Mouse (Mus musculus) adrenal gland, adult 2 months (tissue): ENCODE data around the gene Slco4a1. TPM values are rescaled to one million over a fixed set of nuclear protein-coding genes. Genes with fewer than 3 reads are reported as not detected.
A peak's percentile ranks its signal among the peaks of the same experiment; 100 is the strongest.

Source experiments
- DNase-seq: peaks from one replicate; pipeline ENCODE4 v3.0.0; 2021
- long read RNA-seq: library from polyadenylated mRNA; stranded (forward); transcript quantifications from one replicate; pipeline ENCODE4 v2.0.0, GENCODE M21; 2021
- polyA plus RNA-seq: library from polyadenylated mRNA; depleted of rRNA; stranded (reverse); fragments of >200 nt; gene quantifications from 2 replicates; pipeline ENCODE4 v1.2.3, GENCODE M21; 2012; rRNA removed
- total RNA-seq, 2 experiments: library from RNA; stranded (reverse); gene quantifications; 2 replicates each; pipeline ENCODE4 v1.2.3; 2021

The Slco4a1 gene
- total RNA-seq (1 to 10 TPM; 2.7 to 3.0 TPM), polyA plus RNA-seq (0.74 and 0.83 TPM in 2 replicates)
- long read RNA-seq, partial matches to known transcripts = 0 of 4 reads
- long read RNA-seq, other reads (novel, unspliced or antisense) = 0 of 4 reads

- DNase-seq = peak; percentile 95
Observed at GRCm38 (mm10) chr2:180455723-180456698, at the start of gene Slco4a1. Gene Slco4a1 (plus strand): TSS chr2:180456245.

- DNase-seq = no peak
Observed at GRCm38 (mm10) chr2:180408410-180408809, 47.6 kb upstream of the Slco4a1 start.

DNA sequence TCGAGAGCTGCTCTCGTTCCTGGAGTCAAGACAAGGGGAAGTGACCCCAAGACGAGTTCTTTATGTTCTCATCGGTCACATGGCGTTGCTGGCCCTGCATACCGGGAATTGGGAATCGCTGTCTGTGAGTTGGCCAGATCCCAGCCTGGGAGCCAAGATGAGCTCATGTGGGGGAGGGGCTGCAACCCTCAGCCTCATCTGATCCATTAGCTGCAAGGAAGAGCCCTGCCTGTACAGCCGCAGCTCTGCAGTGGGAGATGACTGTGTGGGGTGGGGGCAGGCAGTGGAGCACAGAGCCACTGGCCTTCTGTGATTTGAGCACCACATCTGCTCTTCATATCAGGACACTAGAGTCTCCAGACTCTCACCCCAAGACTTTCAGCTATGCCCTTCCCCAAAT is 45.6 kb upstream of the Slco4a1 start:
- no peak for DNase-seq

GRCm38 (mm10) chr2:180411013-180411412 is 45.0 kb upstream of the Slco4a1 start:
- no peak for DNase-seq

GRCm38 (mm10) chr2:180415627-180416026 is 40.4 kb upstream of the Slco4a1 start:
- no peak for DNase-seq

DNA sequence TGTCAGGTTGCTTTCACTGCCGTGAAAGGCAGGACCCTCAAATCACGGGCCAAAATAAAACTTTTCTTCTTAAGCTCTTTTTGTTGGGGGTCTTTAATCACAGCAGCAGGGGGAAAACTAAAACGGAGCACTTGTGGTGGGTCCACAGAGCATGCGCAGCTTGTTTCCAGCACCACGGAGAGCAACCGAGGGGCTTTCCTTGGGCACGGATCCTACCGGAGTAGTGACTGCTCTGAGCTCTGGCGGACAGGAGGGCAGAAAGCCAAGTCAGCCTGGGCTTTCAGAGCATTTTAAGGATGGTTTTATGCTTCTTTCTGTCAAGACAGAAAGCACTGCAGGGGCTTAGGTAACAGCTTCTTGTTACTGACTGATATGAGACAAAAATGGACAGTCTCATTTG is 38.3 kb upstream of the Slco4a1 start:
- DNase-seq = no peak

DNA sequence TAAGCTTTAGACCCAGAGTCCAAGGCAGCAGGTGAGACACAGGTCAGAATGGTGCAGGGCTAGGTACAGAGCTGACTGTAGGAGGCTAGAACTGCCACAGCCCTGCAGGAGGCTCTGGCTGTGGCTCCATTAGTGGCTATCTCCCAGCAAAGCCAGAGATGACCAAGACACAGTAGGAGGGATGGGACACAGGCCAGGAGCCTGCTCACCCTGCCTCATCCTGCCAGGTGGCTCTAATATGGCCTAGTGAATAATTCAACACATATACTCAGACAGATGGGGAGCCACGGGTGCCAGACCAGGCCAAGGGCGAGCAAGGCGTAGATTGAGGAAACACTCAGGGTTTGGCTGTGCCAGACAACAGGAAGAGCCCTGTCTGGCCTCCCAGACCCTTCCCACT is 35.4 kb upstream of the Slco4a1 start:
- no peak for DNase-seq

DNA sequence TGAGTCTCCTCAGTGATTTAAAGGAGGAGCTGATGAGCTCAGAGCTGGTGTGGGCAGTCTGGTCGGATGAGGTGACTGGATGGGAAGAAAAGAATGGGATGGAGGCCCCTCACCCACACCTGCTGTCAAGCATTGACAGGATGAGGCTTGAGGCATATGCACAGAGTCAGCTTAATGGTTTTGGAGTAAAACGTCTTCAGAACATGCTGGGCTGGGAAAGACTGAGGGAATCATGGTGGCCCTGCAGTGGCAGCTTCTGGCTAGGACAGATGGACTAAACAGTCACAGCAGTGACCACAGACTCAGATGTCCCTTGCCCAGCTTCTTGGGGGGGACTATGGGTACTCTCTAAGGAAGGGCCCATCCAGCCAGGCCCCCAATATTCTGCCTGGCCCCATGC is 30.9 kb upstream of the Slco4a1 start:
- no peak for DNase-seq

- DNase-seq = peak; percentile 24
Observed at GRCm38 (mm10) chr2:180427073-180427472, 29.0 kb upstream of the Slco4a1 start.

DNA sequence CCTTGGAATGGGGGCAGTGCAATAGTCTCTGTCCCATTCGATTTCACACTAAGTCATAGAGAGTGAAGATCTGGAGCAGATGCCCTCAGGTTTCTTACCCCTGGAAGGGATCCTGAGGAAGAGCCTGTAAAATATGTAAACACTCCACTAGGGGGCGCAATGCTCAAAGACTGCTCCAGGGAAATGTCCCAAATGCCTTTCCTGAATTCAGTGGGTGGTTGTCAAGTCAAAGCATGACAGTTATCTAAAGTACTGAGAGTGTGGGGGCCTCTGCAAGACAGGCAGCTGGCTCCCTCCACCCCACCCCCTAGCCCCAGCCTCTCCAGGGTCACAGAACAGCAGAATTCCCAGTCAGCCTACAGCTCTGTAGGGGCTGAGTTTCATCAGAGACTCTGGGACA is 27.7 kb upstream of the Slco4a1 start:
- no peak for DNase-seq

DNA sequence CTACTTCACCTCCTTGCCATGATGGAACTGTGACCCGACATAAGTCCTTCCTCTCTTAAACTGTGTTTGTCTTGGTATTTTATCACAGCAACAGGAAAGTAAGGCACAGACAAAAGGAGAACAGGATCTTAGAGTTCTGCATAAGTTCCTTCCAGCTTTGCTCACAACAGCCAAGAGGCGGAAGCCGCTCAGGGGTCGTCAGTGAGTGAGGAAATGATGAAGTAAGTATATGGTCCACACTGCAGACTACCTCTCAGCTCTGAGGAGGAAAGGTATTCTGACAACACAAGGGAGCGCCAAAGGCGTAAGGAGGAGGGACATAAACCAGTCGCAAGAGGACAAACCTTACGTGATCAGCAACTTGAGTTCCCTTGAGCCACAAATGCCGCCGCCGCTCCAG is 25.4 kb upstream of the Slco4a1 start:
- no peak for DNase-seq

DNA sequence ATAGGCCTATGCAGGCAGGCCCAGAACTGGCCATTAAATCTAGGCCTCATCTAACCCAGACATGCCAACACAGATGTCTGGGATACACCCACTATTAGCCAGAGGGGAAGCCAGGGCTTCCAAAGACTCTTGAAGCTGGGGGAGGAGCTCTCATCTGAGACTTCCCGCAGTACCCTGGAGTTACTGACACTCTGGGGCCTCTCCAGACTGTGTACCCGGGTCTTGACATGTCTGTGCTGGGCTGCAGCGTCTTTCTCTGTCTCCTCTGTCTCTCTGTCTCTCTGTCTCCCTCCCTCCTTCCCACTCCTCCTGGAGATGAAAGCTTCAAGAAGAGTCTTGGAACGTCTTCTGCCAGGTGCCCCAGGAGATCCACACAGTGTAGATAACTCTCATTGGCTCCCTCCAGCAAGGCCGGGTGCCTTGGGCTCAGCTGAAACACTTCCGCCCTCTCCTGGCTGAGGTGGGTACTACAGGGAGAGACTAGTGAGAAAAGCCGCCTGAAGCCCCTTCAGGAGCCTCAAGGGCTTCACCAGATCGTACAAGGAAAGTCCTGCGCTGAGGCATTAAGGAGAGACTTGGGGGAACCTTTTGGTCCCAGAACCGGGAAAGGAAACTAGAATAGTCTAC is 23.9 kb upstream of the Slco4a1 start:
- peak; percentile 70 for DNase-seq

GRCm38 (mm10) chr2:180432751-180433150 is 23.3 kb upstream of the Slco4a1 start:
- DNase-seq = no peak

GRCm38 (mm10) chr2:180433350-180433749 is 22.7 kb upstream of the Slco4a1 start:
- DNase-seq = no peak

- no peak for DNase-seq
Observed at GRCm38 (mm10) chr2:180435341-180435926, 20.6 kb upstream of the Slco4a1 start.

DNA sequence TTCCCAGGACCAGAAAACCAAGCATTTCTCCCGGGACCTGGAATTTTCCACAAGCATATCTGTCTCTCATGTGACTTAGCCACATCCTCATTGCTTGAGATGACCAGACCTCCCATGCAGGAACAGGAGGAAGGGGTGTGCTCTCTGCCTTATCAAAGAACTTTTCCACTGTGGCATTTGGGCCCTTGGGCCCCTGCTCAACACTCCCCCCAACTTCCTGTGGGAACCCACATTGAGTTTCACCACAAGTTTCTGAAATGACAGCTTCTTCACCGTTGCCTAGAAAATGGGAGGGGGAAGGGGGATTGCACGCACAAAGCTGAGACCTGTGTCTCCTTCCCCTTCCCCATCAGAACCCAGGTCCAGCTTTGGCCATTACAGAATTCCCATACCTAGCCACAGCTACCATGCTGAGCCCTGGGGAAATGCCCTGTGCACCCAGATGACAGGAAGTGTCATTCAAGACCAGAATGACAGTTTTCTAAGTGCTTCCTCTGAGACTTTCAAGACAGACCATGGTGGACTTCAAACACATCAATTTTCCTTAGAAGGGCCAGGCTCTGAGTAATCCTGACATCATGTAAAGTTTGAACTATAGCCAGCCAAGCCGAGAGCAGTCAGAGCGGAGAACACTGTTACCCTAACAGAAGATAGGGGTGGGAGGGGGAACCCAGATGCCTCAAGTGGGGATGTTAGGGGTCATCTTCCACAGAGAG is 18.7 kb upstream of the Slco4a1 start:
- no peak for DNase-seq

GRCm38 (mm10) chr2:180439791-180440190 is 16.3 kb upstream of the Slco4a1 start:
- DNase-seq = no peak

GRCm38 (mm10) chr2:180440596-180441332 is 15.3 kb upstream of the Slco4a1 start:
- no peak for DNase-seq

DNA sequence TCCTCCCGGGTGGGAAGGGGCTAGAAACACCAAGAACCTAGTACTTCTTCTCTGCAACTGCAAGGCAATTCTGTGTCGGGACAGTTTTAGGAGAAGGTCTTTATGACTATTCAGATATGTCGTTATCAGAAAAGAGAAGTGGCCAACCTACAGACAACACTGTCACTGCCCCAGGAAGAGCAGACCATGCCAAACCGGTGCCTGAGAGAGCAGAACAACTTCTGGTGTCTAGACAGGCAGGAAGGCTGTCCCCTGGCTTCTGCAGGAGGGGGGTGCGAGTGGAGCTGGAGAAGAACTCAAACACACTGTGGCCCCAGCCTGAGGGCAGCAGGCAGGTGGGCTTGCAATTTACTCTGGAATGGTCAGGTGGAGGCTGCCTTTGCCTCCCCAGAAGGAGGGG is 14.0 kb upstream of the Slco4a1 start:
- no peak for DNase-seq

DNA sequence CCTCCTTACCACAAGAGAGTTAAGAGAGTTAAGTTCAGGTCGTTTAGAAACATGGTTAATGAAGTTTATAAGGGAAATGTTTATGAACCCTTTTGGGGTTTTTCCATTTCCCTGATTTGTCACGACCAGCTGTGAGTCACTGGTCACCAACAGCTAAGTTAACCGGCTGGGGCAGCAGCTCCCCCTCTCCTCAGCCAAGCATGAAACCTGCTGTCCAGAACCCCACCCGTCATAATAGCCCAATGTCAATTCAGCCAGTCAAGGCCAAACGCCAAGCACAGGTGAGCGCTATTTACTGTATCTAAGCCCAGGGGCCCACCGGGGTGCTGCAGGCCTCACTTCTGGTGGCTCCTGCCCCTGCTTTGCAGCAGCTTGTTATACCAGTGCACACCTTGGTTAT is 12.2 kb upstream of the Slco4a1 start:
- no peak for DNase-seq
